ENCODE assay signal across 14 mouse cellular contexts in the genomic region with DNA sequence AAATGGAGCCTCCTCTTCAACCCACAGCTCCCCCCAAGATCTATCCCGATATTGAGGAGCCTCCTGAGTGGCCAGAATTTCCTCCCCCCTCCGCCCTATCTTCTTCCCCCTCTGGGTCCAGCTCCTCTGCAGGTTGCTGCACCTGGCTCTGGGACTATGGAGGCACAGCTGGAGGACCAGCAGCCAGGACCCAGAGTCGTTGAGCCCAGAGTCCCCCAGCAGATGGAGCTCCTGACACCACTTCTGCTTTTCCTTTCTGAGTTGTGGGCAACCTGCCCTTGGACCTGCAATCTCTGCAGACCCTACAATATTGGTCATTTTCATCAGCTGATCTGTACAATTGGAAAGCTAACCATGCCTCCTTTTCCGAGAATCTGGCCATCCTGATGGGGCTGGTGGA.
"Had no signal": no experiment of that assay in that cellular context is flagged by ENCODE, and none has a peak within 500 bp of the region (broad histone marks: within the 10 kb centered on the region; RNA-seq: fewer than 3 reads in every experiment).

No protein-coding gene starts in this region.

- H3K4me2 ChIP-seq: limb, embryonic 12.5 days; liver, embryonic 15.5 days; midbrain, embryonic 11.5 days; midbrain, embryonic 15.5 days; stomach, embryonic 15.5 days had no signal

- H3K4me3 ChIP-seq: limb, embryonic 12.5 days; liver, embryonic 15.5 days; megakaryocyte, embryonic 14.5 days; midbrain, embryonic 15.5 days; stomach, embryonic 15.5 days had no signal

- H3K4me1 ChIP-seq: limb, embryonic 12.5 days; liver, embryonic 15.5 days; megakaryocyte, embryonic 14.5 days; midbrain, embryonic 15.5 days; stomach, embryonic 15.5 days had no signal

- H3K9ac ChIP-seq: limb, embryonic 12.5 days; liver, embryonic 15.5 days; midbrain, embryonic 15.5 days; stomach, embryonic 15.5 days had no signal

- ATAC-seq: midbrain, embryonic 15.5 days had no signal

- H3K27ac ChIP-seq: limb, embryonic 12.5 days; liver, embryonic 15.5 days; midbrain, embryonic 15.5 days; stomach, embryonic 15.5 days had no signal

- H3K27me3 ChIP-seq: limb, embryonic 12.5 days; liver, embryonic 15.5 days; megakaryocyte, embryonic 14.5 days; midbrain, embryonic 15.5 days; stomach, embryonic 15.5 days had no signal

- DNase-seq: kidney, adult 8-10 months; kidney, postnatal 25 days; layer of hippocampus, adult 9-11 months; liver; lung, adult 2 months; lung, postnatal 10 days; lung, postnatal 4 days; right cerebral cortex, postnatal 14 days had no signal

- H3K9me3 ChIP-seq: limb, embryonic 12.5 days; liver, embryonic 15.5 days; midbrain, embryonic 15.5 days; stomach, embryonic 15.5 days had no signal

- H3K36me3 ChIP-seq: limb, embryonic 12.5 days; liver, embryonic 15.5 days; midbrain, embryonic 15.5 days; stomach, embryonic 15.5 days had no signal
